Mouse (Mus musculus) small intestine, adult 2 months (tissue): ENCODE data around the gene Sntg2. TPM values are rescaled to one million over a fixed set of nuclear protein-coding genes. Genes with fewer than 3 reads are reported as not detected.

ENCODE experiments used
- H3K27ac ChIP-seq: fragments of 200-500 bp; 2 replicates; pipeline ENCODE4 v1.5.1; 2012; ENCODE audit warnings: low read depth, low read length, control low read depth, inconsistent platforms; ENCODE audit not compliant: insufficient read depth
- H3K27me3 ChIP-seq: fragments of 200-500 bp; 2 replicates; pipeline ENCODE4 v1.6.1; 2012; ENCODE audit warnings: mild to moderate bottlenecking, moderate library complexity, low read length, inconsistent platforms; ENCODE audit not compliant: control insufficient read depth, insufficient read depth
- H3K36me3 ChIP-seq: fragments of 200-500 bp; 2 replicates; pipeline ENCODE4 v1.6.1; 2012; ENCODE audit warnings: mild to moderate bottlenecking, low read length, control low read depth, inconsistent platforms; ENCODE audit not compliant: control insufficient read depth, insufficient read depth
- H3K4me1 ChIP-seq: fragments of 200-500 bp; 2 replicates; pipeline ENCODE4 v1.6.1; 2012; ENCODE audit warnings: low read length, inconsistent platforms, mixed read lengths; ENCODE audit not compliant: control insufficient read depth, insufficient read depth, insufficient read length
- H3K4me3 ChIP-seq: fragments of 200-500 bp; 2 replicates; pipeline ENCODE4 v1.5.1; 2012; ENCODE audit warnings: low read depth, mild to moderate bottlenecking, control low read depth, inconsistent platforms, low read length, moderate library complexity
- CTCF ChIP-seq: fragments of 200-500 bp; IDR thresholded peaks from 2 replicates; pipeline ENCODE4 v1.5.1; 2012; ENCODE audit warnings: low read depth, mild to moderate bottlenecking, control low read depth, inconsistent platforms, low read length, moderate library complexity, mixed read lengths; ENCODE audit not compliant: insufficient replicate concordance, insufficient read length; ENCODE audit errors: extremely low read depth
- POLR2A ChIP-seq: fragments of 200-500 bp; IDR thresholded peaks from 2 replicates; pipeline ENCODE4 v1.6.1; 2012; ENCODE audit warnings: low read depth, mild to moderate bottlenecking, control low read depth, inconsistent platforms, low read length, moderate library complexity
- WGBS: fragments of 180-500 bp; shearing (Covaris S2); methylation state at CpG from one replicate; pipeline ENCODE4 v1.1.7; 2018; 5-methylcytosine and 5-hydroxymethylcytosine counted together
- polyA plus RNA-seq: library from polyadenylated mRNA; depleted of rRNA; stranded (reverse); fragments of >200 nt; gene quantifications from 2 replicates; pipeline ENCODE4 v1.2.3, GENCODE M21; 2012

Sntg2 gene
- polyA plus RNA-seq, 1 experiment = 3.5 TPM

DNA sequence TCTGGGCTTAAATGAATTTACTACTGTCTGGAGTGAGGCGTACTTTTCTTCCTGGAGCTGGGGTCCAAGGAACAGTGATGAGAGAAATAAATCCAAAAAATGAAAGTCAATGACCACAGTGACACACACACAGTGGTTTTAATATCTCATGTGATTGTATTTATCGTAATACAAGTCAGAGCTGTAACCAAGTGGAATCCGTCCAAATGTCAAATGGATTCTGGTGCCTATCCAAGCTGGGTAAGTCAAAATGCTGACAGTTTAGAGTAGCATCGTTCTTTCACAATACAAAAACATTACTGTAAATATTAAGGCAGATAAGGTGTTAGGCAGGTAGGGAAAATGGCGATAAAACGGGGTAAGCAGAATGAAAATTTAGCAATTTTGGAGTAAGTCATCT, 4.0 kb downstream of the Sntg2 start:
- Histone ChIP-seq H3K27ac (no peak overlapping the region), H3K27me3 (0 out of 2 replicates have a peak, but pooled peaks cover 4% of the 10 kb centered on the region), H3K4me3 (no peak overlapping the region), H3K4me1 (peaks cover 2% of the 10 kb centered on the region; the same call in 1 of the 2 replicates), H3K36me3 (no peaks in the 10 kb centered on the region)
- TF ChIP-seq POLR2A (no peak), CTCF (no peak)
- WGBS = 70% methylated on average over 6 of the region's 6 CpGs

DNA sequence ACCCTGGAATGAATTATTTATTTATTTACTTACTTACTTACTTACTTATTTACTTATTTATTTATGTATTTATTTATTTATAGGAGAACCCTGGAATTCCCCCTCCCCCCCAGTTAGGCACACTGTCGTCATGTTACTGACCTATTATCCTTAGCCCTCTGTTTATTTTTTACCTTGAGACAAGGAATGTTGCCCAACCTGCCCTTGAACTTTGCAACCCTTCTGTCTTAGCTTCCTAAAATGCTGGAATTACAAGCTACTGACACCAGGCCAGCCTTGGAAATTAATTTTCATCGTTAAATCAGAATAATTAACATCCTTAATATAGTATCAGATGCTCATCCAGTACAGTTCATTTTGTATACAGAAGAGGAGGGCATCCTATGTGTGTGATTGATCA, 10.9 kb downstream of the Sntg2 start:
- TF ChIP-seq POLR2A = no peak
- TF ChIP-seq CTCF = no peak
- 49% methylated on average over 2 of the region's 2 CpGs for WGBS

DNA sequence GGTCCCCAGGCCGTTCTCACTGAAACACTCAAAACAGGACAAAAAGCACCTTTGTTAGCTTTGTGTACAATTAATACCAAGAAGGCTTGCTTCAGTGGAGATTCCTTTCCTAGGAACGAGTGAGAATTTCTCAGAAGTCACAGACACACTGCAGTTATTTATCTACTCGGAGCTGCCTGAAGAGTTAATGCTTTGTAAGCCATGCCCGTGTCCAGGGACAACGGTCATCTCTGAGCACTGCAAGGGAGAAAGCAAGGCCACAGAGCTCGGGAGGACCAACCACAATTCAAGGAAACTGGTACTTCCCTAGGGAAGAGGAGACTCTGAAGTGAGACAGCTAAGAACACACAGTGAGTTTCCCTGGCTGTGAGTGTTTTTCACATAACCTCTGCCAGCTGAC, 15.5 kb downstream of the Sntg2 start:
- Histone ChIP-seq H3K36me3 (no peaks in the 10 kb centered on the region), H3K4me3 (no peak overlapping the region), H3K27me3 (no peaks in the 10 kb centered on the region), H3K4me1 (no peaks in the 10 kb centered on the region), H3K27ac (no peak overlapping the region)
- no peak for TF ChIP-seq POLR2A
- no peak for TF ChIP-seq CTCF
- 37% methylated on average over 6 of the region's 6 CpGs for WGBS

More for the DNA sequence above, 10.9 kb downstream of the Sntg2 start:
- Histone ChIP-seq H3K4me3 (no peak overlapping the region), H3K36me3 (no peaks in the 10 kb centered on the region), H3K27me3 (no peaks in the 10 kb centered on the region), H3K27ac (no peak overlapping the region), H3K4me1 (no peaks in the 10 kb centered on the region)

DNA sequence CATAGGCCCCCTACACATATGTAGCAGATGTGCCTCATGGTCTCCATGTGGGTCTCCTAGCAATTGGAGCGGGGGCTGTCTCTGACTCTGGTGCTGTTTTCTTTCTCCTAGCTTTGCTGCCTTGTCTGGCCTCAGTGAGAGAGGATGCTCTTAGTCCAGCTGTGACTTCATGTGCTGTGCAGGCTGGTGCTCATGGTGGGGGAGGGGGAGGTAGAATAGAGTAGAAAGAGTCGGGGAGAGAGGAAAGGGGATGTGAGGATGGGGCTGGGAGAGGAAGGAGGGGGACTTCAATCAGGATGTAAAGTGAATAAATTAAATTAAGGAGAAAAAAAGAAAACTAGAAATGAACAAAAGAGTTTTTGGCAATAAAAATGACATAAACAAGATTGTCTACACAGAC, 20.8 kb downstream of the Sntg2 start:
- no peak for TF ChIP-seq CTCF
- TF ChIP-seq POLR2A = no peak
- H3K36me3 ChIP-seq = no peaks in the 10 kb centered on the region
- no peaks in the 10 kb centered on the region for H3K27me3 ChIP-seq
- H3K4me3 ChIP-seq = no peak overlapping the region
- H3K4me1 ChIP-seq = no peaks in the 10 kb centered on the region
- 68% methylated on average over 2 of the region's 2 CpGs for WGBS
- no peak overlapping the region for H3K27ac ChIP-seq

DNA sequence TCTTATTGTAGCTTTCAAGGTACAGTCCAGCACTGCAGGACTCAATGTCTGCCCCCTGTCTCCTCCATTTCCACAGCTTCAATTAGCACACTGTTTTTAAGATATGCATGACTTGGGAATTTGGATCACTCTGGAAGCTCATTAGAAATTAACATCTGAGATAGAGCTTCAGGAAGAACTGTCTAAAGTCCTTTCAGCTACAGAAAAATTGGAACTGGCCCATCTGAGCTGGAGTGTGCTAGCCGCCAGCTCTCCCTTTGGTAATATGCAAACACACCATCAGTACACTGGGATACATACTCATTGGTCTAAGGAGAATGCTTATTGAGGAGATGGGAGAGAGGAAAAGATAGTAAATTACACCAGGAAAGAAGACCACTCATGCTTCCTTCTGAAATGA, 25.1 kb downstream of the Sntg2 start:
- Histone ChIP-seq H3K27ac (no peak overlapping the region), H3K4me1 (no peaks in the 10 kb centered on the region), H3K36me3 (no peaks in the 10 kb centered on the region), H3K4me3 (no peak overlapping the region), H3K27me3 (no peaks in the 10 kb centered on the region)
- WGBS = 66% methylated on average over 1 of the region's 1 CpGs
- TF ChIP-seq POLR2A (no peak), CTCF (no peak)

DNA sequence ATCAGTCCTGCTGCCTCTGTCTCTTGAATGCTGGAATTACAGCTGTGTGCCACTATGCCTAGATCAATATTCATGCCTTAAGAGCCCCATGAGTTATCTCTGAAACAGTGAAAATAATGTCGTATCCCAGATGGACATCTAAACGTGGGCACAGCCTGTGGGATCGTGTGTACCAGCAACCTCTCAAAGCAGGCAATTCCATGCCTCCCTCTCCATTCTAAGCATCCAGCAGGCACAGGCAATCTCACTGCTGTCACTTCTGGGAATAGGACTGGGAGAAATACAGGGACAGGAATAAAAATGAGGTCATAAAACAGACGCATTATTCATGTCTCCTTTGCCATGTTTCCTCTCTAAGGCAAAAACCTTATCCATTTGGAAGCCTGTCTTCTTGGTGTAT, 25.9 kb downstream of the Sntg2 start:
- H3K27ac ChIP-seq = no peak overlapping the region
- WGBS = 63% methylated on average over 4 of the region's 4 CpGs
- no peak for TF ChIP-seq POLR2A
- no peak for TF ChIP-seq CTCF
- no peaks in the 10 kb centered on the region for H3K36me3 ChIP-seq
- H3K4me1 ChIP-seq = no peaks in the 10 kb centered on the region
- H3K27me3 ChIP-seq = no peaks in the 10 kb centered on the region
- no peak overlapping the region for H3K4me3 ChIP-seq

DNA sequence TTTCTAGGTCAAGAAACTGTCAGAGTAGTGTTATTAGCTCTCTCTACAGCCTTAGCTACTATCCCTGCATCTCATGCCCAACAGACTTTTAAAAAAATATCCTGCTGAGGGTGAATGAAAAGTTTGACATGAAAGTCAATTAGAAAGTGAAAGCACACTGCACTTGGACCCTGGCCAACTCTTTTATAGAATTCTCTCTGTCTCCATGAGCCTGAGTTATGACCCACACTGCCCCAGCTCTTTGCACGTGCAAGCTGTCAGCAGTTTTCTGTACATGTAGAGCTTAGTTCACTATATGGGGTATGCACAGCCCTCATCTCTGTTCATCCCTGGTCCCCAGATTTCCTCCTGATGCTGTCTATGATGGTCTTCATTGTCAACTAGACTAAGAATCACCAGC, 28.4 kb downstream of the Sntg2 start:
- TF ChIP-seq POLR2A (no peak), CTCF (no peak)
- Histone ChIP-seq H3K36me3 (no peaks in the 10 kb centered on the region), H3K27me3 (no peaks in the 10 kb centered on the region), H3K4me1 (no peaks in the 10 kb centered on the region), H3K27ac (no peak overlapping the region), H3K4me3 (no peak overlapping the region)
- WGBS = 3% methylated on average over 1 of the region's 1 CpGs

DNA sequence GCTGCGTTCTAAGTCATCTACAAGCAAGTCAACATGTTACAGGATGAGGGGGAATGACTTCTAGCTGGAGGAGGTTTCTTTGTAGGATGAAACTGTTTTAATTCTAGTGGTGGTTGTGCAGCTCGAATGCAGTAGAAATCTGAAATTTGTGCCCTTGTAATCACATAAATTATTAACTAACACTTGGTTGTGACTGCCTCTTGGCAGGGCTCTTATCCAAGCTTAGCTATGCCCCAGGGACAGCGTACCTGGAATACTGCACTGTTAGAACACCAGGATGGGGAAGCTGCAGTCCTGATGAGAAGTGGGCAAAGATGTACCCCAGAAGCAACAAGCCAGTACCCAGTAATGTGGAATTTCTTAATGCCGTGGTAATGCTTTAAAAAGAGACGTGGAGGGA, 36.9 kb downstream of the Sntg2 start:
- Histone ChIP-seq H3K27me3 (no peaks in the 10 kb centered on the region), H3K4me3 (no peak overlapping the region), H3K4me1 (no peaks in the 10 kb centered on the region), H3K27ac (no peak overlapping the region), H3K36me3 (no peaks in the 10 kb centered on the region; the same call in 1 of the 2 replicates)
- TF ChIP-seq POLR2A (no peak), CTCF (no peak)
- 72% methylated on average over 5 of the region's 5 CpGs for WGBS
